Mouse (Mus musculus) heart, postnatal 36 days (tissue): Measurements from ENCODE around the gene Ugt1a10. TPM values are rescaled to one million over a fixed set of nuclear protein-coding genes. Genes with fewer than 3 reads are reported as not detected.
"Not testable (repeated sequence)": the region's sequence is repeated elsewhere in the genome, so short reads cannot be mapped to it uniquely, and the experiment has no call there.

Experiments
- DNase-seq, 2 experiments: peaks; one replicate each; pipeline ENCODE4 v3.0.0; 2021 to 2022
- intact Hi-C: fragments of 180-260 bp; cut with DNase I; formaldehyde crosslinking; loops from one replicate; pipeline ENCODE4 v1.15.1; 2025
- total RNA-seq, 2 experiments: library from RNA; stranded (reverse); gene quantifications; 2 replicates each; pipeline ENCODE4 v1.2.3; 2021

Ugt1a10 gene
- total RNA-seq, 2 experiments from 2014 or later = not detected

DNA sequence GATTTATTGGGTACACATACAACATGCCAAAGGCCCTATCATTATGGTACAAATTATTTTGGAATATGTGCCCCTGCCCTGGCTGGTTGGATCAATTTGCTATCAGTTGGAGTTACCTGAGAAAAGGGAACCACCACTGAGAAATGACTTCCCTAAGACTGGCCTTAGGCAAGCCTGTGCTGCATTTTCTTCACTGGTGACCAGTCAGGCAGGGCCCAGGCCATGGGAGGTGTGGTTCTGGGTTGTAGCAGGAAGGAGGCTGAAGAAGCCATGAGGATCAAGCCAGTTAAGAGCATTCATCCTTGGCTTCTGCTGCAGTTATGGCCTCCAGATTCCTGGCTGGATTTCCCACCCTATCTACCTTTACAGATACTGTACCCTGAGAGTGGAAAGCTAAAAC, 37.2 kb downstream of the Ugt1a10 start:
- intact Hi-C loops = no loop called here

DNA sequence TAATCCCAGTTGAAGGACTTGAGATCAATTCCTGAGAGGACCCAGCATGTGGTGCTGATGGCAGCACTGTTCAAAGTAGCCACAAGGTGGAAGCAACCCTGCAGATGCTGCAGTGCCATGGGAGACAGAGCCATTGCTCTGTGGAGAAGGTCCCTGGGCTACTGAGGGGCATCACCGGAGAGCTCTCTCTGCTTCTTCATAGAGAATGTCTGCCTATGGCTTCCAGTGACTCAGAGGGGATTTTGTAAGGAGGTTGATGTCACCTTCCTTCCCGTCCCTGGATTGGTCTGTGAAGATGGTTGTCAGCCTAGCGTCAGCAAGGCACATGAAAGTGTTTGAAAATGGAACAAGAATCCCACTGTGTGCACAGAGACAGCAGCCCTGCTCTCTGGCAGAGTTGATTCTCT, 39.1 kb downstream of the Ugt1a10 start:
- intact Hi-C loops, DNase-seq: not testable (repeated sequence)

More for the DNA sequence above, 37.2 kb downstream of the Ugt1a10 start:
- DNase-seq = no peak

DNA sequence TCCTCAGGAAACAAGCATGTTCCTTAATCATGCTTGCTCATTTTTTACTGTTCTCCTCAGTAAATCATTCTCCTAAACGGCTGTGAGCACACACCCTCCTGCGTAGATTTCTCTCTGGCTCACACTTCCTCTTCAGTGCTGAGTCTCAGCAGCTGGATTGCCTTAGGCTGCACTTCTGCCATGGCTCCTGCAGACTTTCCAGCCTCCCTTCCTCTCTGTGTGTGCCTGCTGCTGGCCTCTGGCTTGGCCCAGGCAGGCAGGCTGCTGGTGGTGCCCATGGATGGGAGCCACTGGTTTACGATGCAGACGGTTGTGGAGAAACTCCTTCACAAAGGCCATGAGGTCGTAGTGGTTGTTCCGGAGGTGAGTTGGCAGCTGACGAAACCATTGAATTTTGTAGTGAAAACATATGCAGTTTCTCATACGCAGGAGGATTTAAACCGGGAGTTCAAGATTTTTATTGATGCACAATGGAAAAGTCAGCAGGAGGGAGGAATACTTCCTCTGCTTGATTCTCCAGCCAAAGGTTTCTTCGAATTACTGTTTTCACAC, 39.8 kb downstream of the Ugt1a10 start, which contains the start of gene Ugt1a7c:
Gene Ugt1a7c (plus strand): TSS at position 122 of the 552 bp plus-strand sequence.
- intact Hi-C loops = no loop called here
- DNase-seq = peak; percentile 22 to 42

DNA sequence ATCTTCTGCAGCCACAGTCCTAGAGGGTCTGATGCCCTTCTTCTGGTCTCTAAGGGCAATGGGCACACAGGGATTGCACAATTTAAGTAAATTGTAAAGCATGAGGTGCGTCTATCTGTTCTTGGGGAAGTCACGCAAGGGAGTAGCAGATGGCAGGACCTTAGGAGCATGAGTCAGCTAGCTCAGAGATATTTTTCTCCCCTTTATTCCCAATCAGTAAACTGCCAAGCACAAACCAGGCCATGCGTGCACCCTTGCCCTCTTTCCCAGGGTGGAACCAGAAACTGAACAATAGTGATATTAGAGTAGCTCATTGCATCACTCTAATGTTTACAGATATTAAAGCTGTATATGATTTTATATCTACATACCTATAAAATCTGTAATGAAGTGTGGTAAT, 43.4 kb downstream of the Ugt1a10 start:
- intact Hi-C loops, DNase-seq: not testable (repeated sequence)

DNA sequence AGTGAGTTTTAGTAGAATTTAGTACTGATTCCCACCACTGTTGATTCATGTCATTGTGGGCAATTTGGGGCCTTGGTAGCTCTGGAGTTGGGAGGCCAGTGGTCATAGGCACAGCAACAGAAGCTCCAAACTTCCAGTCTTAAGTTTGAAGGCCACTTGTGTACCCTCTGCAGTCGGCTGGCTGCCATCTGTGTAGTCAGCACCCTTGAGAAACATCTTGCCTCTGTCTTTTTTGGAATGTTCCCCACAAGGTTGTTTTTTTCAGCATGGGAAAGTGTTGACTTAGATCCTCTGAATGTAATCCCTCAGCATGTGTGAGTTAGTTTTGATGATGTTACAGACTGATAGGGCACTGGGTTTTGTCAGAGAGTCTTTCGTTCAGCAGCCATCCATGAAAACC, 44.5 kb downstream of the Ugt1a10 start:
- intact Hi-C loops, DNase-seq: not testable (repeated sequence)

DNA sequence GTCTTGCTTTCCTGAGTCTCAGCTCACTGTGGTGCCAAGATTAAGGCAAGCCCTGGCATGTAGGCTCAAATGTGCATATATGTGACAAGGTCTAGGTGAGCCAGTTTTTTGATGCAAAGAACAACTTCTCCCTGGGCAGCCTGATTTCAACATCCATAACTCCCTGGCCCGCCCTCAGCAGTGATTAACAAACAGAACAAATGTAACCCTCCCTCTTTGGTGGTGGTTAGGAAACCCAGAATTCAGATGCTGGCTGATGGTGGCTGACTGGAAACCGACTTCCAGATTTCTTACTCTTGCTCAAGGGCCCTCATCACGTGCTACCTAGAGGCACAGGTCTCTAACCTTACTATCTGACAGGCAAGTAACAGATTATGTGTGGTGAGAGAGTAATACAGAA, 47.8 kb downstream of the Ugt1a10 start, which contains the start of gene Ugt1a6b:
Gene Ugt1a6b (plus strand): TSS at position 234 of the 400 bp plus-strand sequence.
- intact Hi-C loops, DNase-seq: not testable (repeated sequence)

DNA sequence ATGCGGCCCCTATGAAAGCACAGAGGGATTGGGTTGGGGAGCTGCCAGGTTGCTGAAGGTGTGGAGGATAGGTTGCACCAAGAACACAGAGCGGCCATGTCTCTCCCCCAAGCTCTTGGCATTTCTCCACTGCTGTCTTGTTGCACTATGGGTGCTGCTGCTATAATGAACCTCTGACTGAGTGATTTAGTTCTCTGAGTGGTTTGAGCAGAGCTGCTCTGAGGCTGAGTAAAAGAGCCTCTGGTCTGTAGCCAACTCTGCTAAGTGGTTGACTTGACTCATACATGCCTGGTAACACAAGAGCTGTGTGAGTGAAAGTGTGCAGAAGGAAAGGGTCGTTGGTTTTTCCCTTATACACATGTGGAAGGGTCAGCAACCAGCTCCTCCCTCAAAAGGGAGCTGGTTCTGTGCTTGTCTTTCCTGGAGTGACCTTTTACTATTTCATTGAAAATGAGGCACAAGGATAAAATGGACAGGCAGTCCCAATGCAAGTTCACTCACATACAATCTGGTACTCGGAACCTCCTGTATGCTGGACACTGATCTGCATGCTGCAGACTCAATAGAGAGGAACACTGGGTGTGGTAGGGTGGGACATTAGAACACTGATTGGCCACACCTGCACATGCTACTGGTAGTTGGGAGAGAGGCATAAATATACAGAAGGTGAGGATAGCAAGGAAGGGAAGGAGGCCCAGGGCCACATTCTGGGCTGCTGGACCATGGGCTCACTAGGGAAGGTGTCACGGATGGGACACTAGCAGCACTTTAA, 48.7 kb downstream of the Ugt1a10 start:
- DNase-seq, intact Hi-C loops: not testable (repeated sequence)

DNA sequence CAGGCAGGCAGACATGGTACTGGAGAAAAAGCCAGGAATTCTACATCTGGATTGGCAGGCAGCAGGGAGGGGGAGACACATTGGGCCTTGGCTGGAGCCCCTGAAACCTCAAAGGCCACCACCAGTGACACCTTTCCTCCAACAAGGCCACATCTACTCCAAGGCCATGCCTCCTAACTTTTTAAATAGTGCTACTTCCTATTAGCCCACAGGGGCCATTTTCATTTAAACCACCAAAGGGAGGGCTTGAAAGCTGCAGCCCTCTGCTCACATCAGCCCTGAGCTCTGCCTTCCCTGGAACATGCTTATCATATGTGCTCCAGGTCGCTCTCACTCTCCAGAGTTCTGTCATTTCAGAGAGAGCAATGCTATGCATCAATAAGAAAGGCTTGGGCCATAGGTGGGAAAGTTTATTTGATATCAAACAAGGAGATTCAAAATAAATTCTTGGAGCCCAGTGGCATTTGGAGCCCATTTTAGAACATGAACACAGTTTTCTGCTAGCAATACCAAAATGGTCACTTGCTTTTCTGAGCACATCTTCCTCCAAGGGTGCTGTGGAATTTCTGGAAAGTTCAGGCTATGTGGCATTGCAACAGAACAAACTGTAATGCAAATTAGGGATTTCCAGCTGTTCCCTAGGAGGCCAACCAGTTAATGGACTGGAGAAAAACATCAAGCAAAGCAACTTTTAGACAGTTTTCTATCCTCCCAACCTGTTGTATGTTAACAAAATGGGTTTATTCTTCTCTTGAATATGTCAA, 49.7 kb downstream of the Ugt1a10 start:
- no peak for DNase-seq
- intact Hi-C loops = no loop called here

DNA sequence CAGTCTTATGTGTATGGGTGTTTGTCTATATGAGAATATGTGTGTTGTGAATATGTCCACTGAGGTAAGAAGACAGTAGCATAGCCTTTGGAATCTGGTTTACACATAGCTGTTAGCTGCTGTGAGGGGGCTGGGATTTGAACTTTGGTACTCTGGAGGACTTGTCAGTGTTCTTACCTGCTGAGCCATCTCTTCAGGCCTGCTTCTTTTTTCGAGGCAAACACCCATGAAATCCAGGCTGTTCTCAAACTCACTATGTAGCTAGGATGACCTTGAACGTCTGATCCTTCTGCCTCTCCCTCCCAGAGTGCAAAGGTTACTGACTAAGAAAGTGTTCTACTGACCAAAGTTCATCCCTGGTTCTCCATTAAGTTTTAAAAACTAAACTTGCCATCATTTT, 50.5 kb downstream of the Ugt1a10 start:
- intact Hi-C loops = no loop called here

DNA sequence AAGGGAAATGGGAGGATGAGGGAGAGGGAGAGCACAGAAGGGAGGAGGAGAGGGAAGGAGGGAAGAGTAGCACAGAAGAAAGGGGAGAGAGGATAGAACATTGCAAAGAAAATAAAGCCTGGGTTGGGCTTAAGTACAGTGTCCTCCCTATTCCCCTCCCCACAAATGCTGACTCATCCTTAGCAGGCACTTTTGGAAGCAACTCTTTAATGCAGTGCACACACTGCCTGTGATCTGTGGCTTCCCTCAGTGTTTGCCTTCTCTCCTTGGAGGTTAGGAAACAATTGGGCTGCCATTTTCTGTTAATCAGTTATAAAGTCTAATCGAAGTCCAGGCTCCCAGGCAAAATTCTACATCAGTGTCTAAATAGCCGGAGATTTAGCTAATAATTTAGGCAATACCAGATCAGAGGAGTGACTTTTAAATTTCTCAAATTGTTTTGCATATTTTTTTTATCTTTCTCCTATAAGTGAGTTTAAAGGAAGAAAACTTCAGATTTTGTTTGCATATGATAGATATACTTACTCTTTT, 53.9 kb downstream of the Ugt1a10 start:
- intact Hi-C loops, DNase-seq: not testable (repeated sequence)

More for the DNA sequence above, 50.5 kb downstream of the Ugt1a10 start:
- no peak for DNase-seq

DNA sequence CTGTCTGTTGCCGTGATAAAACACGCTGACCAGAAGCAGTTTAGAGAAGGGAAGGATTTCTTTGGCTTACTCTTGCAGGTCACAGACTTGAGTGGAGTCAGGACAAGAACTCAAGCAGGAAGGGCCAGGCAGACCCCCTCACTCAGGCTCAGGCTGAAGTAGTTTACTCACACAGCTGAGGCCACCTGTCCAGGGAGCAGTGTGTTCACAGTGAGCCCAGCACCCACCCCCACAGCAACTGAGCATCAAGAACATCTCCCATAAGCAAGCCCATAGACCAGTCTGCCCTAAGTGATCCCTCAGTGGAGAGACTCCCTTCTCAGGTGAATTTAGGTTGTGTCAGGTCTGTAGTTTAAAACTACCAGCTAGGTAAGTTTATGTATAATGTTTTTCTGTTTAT, 54.4 kb downstream of the Ugt1a10 start:
- intact Hi-C loops, DNase-seq: not testable (repeated sequence)

DNA sequence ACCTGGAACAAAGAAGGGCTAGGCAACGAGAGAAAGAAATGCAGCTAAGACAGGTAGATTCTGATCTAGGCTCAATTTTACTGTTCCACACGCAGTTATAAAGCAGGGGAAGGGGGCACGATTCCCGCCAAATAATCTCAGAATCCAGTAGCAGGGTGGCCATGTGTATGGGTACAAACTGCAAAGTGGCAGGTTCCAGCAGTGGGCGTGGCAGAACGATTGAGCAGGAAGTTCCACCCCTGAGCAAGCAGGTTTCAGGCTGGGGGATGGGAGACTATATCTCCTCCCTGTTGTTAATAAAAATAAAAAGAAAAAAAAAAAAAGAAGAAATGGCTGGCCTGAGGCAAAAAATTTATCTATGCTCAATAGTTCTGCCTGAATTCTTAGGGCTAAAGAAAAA, 57.6 kb downstream of the Ugt1a10 start:
- DNase-seq, intact Hi-C loops: not testable (repeated sequence)

DNA sequence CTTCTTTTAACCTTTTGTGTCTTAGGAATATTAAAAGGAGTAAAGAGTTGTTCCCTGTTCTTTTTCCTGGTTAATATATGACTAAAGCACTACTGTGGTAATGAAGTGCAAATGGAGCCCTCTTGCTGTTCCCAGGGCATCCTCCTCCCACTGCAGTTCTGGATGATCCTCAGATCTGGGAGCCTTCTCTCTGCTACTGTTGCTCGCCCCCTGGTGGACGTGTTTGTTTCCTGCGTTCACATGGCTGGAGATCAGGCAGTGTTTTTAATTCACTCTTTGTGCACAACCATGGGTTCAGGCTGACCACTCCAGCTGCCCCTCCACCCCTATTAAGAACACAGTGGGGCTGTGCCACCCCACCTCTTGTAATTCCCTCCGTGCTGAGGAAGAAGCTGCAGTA, 65.4 kb downstream of the Ugt1a10 start:
- intact Hi-C loops, DNase-seq: not testable (repeated sequence)

DNA sequence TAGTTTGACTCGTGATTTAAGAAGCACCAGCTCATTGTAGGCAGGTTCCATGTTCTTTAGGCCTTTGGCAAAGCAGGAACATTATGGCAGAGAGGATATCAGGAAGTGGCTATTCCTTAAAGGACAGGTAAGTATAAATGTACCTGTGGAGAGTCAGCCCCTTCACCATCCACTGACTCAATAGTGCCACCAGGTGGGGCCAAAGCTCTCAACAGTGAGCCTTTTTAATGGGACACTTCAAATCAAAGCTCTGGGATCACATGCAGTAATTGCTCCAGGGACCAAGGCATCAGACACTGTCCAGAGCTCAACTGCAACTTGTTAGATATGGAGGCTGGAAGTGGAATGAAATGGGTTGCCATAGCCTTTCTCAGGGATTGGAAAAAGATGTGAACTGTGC, 66.3 kb downstream of the Ugt1a10 start:
- intact Hi-C loops, DNase-seq: not testable (repeated sequence)

DNA sequence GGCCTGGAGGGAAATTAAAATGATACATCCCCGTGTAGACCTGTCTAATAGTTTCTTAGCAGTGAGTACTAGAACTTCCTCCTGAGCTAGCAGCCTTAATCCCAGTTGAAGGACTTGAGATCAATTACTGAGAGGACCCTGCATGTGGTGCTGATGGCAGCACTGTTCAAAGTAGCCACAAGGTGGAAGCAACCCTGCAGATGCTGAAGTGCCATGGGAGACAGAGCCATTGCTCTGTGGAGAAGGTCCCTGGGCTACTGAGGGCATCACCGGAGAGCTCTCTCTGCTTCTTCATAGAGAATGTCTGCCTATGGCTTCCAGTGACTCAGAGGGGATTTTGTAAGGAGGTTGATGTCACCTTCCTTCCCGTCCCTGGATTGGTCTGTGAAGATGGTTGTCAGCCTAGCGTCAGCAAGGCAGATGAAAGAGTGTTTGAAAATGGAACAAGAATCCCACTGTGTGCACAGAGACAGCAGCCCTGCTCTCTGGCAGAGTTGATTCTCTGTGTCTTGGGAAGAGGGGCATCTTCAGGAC, 70.7 kb downstream of the Ugt1a10 start:
- DNase-seq, intact Hi-C loops: not testable (repeated sequence)

DNA sequence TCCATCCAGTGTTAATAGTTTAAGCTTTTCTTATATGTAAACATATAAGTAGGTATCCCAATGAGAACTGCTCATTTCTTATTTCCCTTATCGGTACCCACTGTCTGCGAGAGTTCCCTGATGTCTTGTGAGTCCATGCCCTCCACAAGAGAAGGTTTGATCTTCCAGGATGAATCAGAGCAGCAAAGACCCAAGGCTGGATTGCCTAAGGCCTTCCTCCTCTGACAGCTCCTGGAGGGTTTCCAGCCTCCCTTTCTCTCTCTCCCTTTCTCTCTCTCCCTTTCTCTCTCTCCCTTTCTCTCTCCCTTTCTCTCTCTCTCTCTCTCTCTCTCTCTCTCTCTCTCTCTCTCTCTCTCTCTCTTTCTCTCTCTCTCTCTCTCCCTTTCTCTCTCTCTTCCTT, 73.9 kb downstream of the Ugt1a10 start:
- intact Hi-C loops, DNase-seq: not testable (repeated sequence)

DNA sequence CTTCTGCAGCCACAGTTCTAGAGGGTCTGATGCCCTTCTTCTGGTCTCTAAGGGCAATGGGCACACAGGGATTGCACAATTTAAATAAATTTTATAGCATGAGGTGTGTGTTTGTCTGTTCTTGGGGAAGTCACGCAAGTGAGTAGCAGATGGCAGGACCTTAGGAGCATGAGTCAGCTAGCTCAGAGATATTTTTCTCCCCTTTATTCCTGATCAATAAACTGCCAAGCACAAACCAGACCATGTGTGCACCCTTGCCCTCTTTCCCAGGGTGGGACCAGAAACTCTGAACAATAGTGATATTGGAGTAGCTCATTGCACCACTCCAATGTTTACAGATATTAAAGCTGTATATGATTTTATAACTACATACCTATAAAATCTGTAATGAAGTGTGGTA, 75.0 kb downstream of the Ugt1a10 start:
- DNase-seq, intact Hi-C loops: not testable (repeated sequence)

DNA sequence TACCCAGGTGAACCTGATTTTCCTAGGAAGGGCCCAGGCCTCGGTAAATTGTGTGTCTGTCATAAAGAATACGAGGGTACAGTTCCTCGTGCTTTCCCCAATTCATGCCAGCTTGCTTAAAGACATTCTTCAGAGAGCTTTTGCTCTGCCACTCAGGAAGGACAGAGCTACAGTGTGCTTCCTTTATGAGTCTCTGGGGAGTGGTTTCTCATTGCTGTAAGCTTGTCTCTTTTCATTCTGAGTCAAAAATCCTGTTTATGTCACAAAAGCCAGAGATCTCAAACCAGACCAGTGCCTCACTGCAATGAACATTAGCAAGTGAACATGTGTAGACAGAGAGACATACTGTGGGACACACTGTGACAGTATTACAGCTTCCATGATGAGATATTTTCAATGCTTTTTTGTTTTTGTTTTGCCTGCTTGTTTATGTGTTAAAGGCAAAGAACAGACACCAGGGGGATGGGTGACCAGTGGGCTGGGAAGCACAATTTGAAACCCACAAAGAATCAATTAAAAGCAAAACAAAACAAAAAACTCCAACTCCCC, 78.8 kb downstream of the Ugt1a10 start:
- intact Hi-C loops = no loop called here

DNA sequence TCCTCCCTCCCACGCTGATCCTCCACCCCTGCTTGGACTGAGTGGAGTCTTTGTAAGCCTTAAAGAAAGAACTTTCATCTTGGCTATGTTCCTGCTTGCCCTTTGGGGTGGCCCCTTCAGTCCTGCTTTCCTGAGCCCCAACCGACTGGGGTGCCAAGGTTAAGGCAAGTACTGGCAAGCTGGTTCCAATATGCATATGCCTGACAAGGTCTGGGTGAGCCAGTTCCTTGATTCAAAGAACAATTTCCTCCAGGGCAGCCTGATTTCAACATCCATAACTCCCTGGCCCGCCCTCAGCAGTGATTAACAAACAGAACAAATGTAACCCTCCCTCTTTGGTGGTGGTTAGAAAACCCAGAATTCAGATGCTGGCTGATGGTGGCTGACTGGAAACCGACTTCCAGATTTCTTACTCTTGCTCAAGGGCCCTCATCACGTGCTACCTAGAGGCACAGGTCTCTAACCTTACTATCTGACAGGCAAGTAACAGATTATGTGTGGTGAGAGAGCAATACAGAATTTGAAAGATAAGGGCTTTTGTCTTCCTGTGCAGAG, 79.3 kb downstream of the Ugt1a10 start, which contains the start of gene Ugt1a6a:
Gene Ugt1a6a (plus strand): TSS at position 353 of the 555 bp plus-strand sequence.
- peak; percentile 26 to 38 for DNase-seq
- intact Hi-C loops = not testable (repeated sequence)

More for the DNA sequence above, 78.8 kb downstream of the Ugt1a10 start:
- DNase-seq = no peak
